Mouse (Mus musculus) stomach, embryonic 15.5 days (tissue): ENCODE measurements around the gene Tubb1. TPM values are rescaled to one million over a fixed set of nuclear protein-coding genes. Genes with fewer than 3 reads are reported as not detected.

Experiments
- ATAC-seq: fragments of 200-750 bp; cut with Nextera tagmentation; 2 replicates; pipeline ENCODE4 v1.8.0; 2017; ENCODE audit warnings: low read depth, moderate number of reproducible peaks, moderate TSS enrichment; ENCODE audit not compliant: insufficient read depth, low FRiP score
- H3K27ac ChIP-seq: fragments of 300-500 bp; sonication (generic); 2 replicates; pipeline ENCODE4 v1.5.1; 2015; ENCODE audit warnings: mild to moderate bottlenecking, inconsistent platforms
- H3K27me3 ChIP-seq: fragments of 300-500 bp; sonication (generic); replicated peaks from 2 replicates; pipeline ENCODE4 v1.6.1; 2015; ENCODE audit warnings: inconsistent platforms
- H3K36me3 ChIP-seq: fragments of 300-500 bp; sonication (generic); 2 replicates; pipeline ENCODE4 v1.6.1; 2015; ENCODE audit warnings: inconsistent platforms
- H3K4me1 ChIP-seq: fragments of 300-500 bp; sonication (generic); 2 replicates; pipeline ENCODE4 v1.6.1; 2015; ENCODE audit warnings: inconsistent platforms
- H3K4me2 ChIP-seq: fragments of 300-500 bp; sonication (generic); 2 replicates; pipeline ENCODE4 v1.6.1; 2015; ENCODE audit warnings: mild to moderate bottlenecking, inconsistent platforms
- H3K4me3 ChIP-seq: fragments of 300-500 bp; sonication (generic); replicated peaks from 2 replicates; pipeline ENCODE4 v1.5.1; 2015; ENCODE audit warnings: inconsistent platforms
- H3K9ac ChIP-seq: fragments of 300-500 bp; sonication (generic); 2 replicates; pipeline ENCODE4 v1.6.1; 2015; ENCODE audit warnings: inconsistent platforms
- H3K9me3 ChIP-seq: fragments of 300-500 bp; sonication (generic); 2 replicates; pipeline ENCODE4 v1.6.1; 2016; ENCODE audit warnings: inconsistent platforms
- WGBS: fragments of 180-500 bp; shearing (Covaris S2); methylation state at CpG from one replicate; pipeline ENCODE4 v1.1.7; 2015; 5-methylcytosine and 5-hydroxymethylcytosine counted together
- polyA plus RNA-seq: library from polyadenylated mRNA; unstranded; fragments of >200 nt; fragmentation: Nextera tagmentation; extraction: Ambion mirVana; gene quantifications from 2 replicates; pipeline ENCODE4 v1.2.1, GENCODE M21; 2015

Tubb1 gene
- polyA plus RNA-seq, 1 experiment from 2014 or later: 2.3 TPM

GRCm38 (mm10) chr2:174436076-174436701, 14.3 kb upstream of the Tubb1 start:
- no peak overlapping the region for H3K27ac ChIP-seq
- H3K9ac ChIP-seq: no peak overlapping the region
- H3K4me3 ChIP-seq: no peak overlapping the region
- ATAC-seq: no peak
- 87% methylated on average over 26 of the region's 26 CpGs for WGBS
- no peak overlapping the region for H3K4me2 ChIP-seq
- peaks cover 12% of the 10 kb centered on the region; the same call in 1 of the 2 replicates for H3K4me1 ChIP-seq
- peaks cover 7% of the 10 kb centered on the region; the same call in 1 of the 2 replicates for H3K36me3 ChIP-seq
- no peaks in the 10 kb centered on the region for H3K9me3 ChIP-seq
- no peaks in the 10 kb centered on the region for H3K27me3 ChIP-seq

DNA sequence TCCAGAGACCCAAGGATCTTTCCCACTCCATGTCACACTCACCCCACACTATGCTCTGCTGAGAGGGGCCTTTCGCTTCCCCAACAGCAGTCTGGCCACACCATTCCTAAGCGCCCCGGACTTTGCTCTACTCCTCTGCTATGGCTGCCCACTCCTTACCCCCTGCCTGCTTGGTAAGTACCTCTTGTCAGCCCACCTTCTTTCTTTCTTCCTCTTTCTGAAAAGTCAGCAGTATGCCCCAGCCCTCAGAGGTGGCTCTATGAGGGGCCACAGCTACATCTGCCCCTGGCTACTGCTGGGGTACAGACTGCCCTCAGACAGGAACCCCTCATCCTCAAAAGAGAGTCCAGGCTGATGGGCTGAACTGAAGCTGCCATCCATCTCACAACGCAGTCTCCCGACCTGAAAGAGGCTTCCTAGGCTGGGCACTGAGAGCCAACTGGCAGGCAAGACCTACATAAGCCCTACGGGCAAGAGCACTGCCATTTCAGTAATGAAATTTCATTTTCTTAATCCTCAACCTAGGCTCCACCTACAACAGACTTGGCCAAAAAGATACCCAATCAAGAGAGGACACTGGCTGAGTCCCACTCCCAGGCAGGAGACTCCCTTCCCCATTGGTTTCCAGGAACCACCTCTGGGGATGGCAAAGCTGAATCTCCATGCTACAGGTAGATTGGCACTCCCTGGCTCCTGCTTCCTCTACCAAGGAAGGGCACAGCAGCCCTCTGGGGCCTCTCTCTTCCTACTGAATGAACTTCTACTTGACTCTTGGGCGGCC, 13.4 kb upstream of the Tubb1 start:
- Histone ChIP-seq H3K27me3 (no peaks in the 10 kb centered on the region), H3K9me3 (no peaks in the 10 kb centered on the region), H3K36me3 (peaks cover 7% of the 10 kb centered on the region; the same call in 1 of the 2 replicates), H3K27ac (0 out of 2 replicates have a peak overlapping the region, but pooled peaks have one; percentile 44), H3K4me3 (0 out of 2 replicates have a peak overlapping the region, but pooled peaks have one; percentile 11), H3K4me2 (peak overlapping the region; percentile 83; the same call in 1 of the 2 replicates), H3K4me1 (peaks cover 17% of the 10 kb centered on the region; the same call in 1 of the 2 replicates), H3K9ac (no peak overlapping the region)
- 92% methylated on average over 7 of the region's 7 CpGs for WGBS
- ATAC-seq: no peak

DNA sequence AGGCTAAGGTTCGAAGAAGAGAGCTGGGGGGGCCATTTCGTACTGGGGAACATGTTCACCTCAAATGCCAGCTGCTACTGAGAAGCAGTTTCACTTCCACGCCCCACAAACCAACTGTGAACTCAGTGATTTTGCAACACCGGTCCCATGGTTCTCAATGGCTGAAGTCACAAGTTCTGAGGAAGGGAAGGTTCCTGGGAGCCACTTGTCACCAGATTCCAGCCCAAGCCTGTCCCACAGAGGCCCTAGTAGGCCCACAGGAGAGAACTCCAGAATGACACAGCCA, 12.9 kb upstream of the Tubb1 start:
- Histone ChIP-seq H3K36me3 (peaks cover 3% of the 10 kb centered on the region; the same call in 1 of the 2 replicates), H3K9ac (0 out of 2 replicates have a peak overlapping the region, but pooled peaks have one; percentile 10), H3K27ac (0 out of 2 replicates have a peak overlapping the region, but pooled peaks have one; percentile 44), H3K27me3 (no peaks in the 10 kb centered on the region), H3K9me3 (no peaks in the 10 kb centered on the region), H3K4me3 (peak overlapping the region; percentile 61; the same call in 1 of the 2 replicates), H3K4me2 (peak overlapping the region; percentile 83), H3K4me1 (peaks cover 19% of the 10 kb centered on the region)
- WGBS: 90% methylated on average over 4 of the region's 4 CpGs
- ATAC-seq: no peak

- no peaks in the 10 kb centered on the region for H3K9me3 ChIP-seq
- peak overlapping the region; percentile 40; the same call in 1 of the 2 replicates for H3K9ac ChIP-seq
- ATAC-seq: no peak
- no peak overlapping the region for H3K27ac ChIP-seq
- WGBS: 66% methylated on average over 11 of the region's 11 CpGs
- no peaks in the 10 kb centered on the region; the same call in 1 of the 2 replicates for H3K36me3 ChIP-seq
- peak overlapping the region; percentile 83 for H3K4me2 ChIP-seq
- peaks cover 20% of the 10 kb centered on the region for H3K4me1 ChIP-seq
- H3K27me3 ChIP-seq: no peaks in the 10 kb centered on the region
- peak overlapping the region; percentile 61 for H3K4me3 ChIP-seq
Observed at GRCm38 (mm10) chr2:174438181-174438580, 12.3 kb upstream of the Tubb1 start.

GRCm38 (mm10) chr2:174438737-174439449, 11.6 kb upstream of the Tubb1 start, which contains the start of gene Ctsz:
TSS of gene Ctsz (minus strand) at chr2:174439039.
- Histone ChIP-seq H3K9ac (peak within 1 kb of the TSS; percentile 40; the same call in 1 of the 2 replicates), H3K27me3 (no peaks in the 10 kb centered on the region), H3K9me3 (no peaks in the 10 kb centered on the region), H3K27ac (no peak within 1 kb of the TSS), H3K36me3 (no peaks in the 10 kb centered on the region; the same call in 1 of the 2 replicates), H3K4me3 (peak within 1 kb of the TSS; percentile 61), H3K4me2 (peak within 1 kb of the TSS; percentile 83), H3K4me1 (peaks cover 20% of the 10 kb centered on the region)
- peak; percentile 82 for ATAC-seq
- 1% methylated on average over 38 of the region's 38 CpGs for WGBS

- no peak for ATAC-seq
- Histone ChIP-seq H3K27me3 (no peaks in the 10 kb centered on the region), H3K4me2 (peak overlapping the region; percentile 83), H3K9me3 (no peaks in the 10 kb centered on the region), H3K36me3 (no peaks in the 10 kb centered on the region; the same call in 1 of the 2 replicates), H3K4me3 (no peak overlapping the region), H3K27ac (no peak overlapping the region), H3K9ac (no peak overlapping the region), H3K4me1 (peaks cover 20% of the 10 kb centered on the region)
- WGBS: 57% methylated on average over 5 of the region's 5 CpGs
Observed at GRCm38 (mm10) chr2:174439450-174439838, 11.1 kb upstream of the Tubb1 start.

DNA sequence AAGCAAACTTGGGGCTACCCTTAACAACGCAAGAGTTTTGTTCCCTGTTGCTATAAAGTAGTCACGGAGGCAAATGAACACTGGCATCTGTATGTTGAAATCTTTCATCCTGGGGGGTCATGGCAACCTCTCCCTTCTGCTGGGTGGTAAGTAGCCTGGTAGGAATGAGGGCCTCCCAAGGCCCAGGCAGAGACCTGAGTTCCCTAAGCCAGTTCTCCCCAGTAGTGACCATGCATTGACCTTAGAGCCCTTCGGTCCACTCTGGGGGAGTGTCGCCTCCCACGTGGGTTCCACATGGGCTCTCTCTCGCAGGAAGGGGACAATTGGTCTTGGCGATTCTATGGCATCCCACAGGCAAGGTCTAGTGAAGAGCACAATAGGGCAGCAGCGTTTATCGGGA, 10.5 kb upstream of the Tubb1 start:
- ATAC-seq: no peak
- H3K4me2 ChIP-seq: no peak overlapping the region
- H3K36me3 ChIP-seq: no peaks in the 10 kb centered on the region; the same call in 1 of the 2 replicates
- no peak overlapping the region for H3K27ac ChIP-seq
- WGBS: 82% methylated on average over 9 of the region's 9 CpGs
- no peak overlapping the region for H3K4me3 ChIP-seq
- no peaks in the 10 kb centered on the region for H3K9me3 ChIP-seq
- no peak overlapping the region for H3K9ac ChIP-seq
- no peaks in the 10 kb centered on the region for H3K27me3 ChIP-seq
- peaks cover 20% of the 10 kb centered on the region for H3K4me1 ChIP-seq

DNA sequence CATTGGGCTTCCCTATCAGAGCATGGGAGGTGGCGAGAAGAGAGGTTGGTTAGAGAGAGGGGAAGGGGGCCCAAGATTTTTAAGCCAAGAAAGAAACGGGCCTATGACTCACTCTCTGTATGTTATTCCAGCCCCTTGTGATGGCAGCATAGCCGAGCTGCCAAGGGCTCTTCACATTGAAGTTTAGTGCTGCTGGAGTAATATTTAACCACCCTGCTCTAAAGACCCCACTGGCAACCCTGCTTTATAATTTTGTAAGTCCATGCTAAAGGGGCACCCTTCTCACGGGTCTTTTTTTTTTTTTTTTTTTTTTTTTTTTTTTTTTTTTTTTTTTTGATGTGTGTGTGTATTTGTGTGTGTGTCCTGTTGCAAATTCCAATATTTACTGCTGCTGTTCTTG, 8.6 kb upstream of the Tubb1 start:
- Histone ChIP-seq H3K9me3 (no peaks in the 10 kb centered on the region), H3K4me1 (peaks cover 24% of the 10 kb centered on the region), H3K27ac (no peak overlapping the region), H3K36me3 (no peaks in the 10 kb centered on the region), H3K27me3 (no peaks in the 10 kb centered on the region), H3K9ac (no peak overlapping the region), H3K4me3 (no peak overlapping the region), H3K4me2 (no peak overlapping the region)
- WGBS: 63% methylated on average over 4 of the region's 4 CpGs
- ATAC-seq: no peak

- WGBS: 60% methylated on average over 9 of the region's 9 CpGs
- no peak for ATAC-seq
- Histone ChIP-seq H3K27ac (no peak overlapping the region), H3K9ac (no peak overlapping the region), H3K4me2 (no peak overlapping the region), H3K27me3 (no peaks in the 10 kb centered on the region), H3K36me3 (no peaks in the 10 kb centered on the region), H3K4me3 (no peak overlapping the region), H3K4me1 (peaks cover 21% of the 10 kb centered on the region), H3K9me3 (no peaks in the 10 kb centered on the region)
Observed at GRCm38 (mm10) chr2:174442460-174442859, 8.0 kb upstream of the Tubb1 start.

DNA sequence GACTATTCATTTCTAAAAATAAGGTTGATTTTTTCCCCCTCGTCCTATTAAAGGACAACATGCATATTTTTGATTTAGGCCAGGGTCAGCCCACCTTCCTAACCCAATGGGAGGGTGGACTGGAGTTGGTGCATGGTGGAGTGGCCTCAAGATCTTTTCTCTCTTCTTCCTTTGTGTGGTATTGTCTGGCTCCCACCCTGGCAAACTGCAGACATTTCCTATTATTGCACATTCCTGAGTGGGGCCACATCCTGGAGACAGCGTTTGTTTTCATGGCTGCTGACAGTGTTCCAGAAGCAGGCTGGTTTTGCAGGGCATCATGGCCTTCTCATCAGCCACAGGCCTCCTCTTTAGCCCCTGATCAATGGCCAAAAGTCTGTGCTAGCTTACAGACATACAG, 7.4 kb upstream of the Tubb1 start:
- Histone ChIP-seq H3K9ac (no peak overlapping the region), H3K4me2 (no peak overlapping the region), H3K9me3 (no peaks in the 10 kb centered on the region), H3K27me3 (no peaks in the 10 kb centered on the region), H3K36me3 (no peaks in the 10 kb centered on the region), H3K27ac (no peak overlapping the region), H3K4me1 (peaks cover 16% of the 10 kb centered on the region), H3K4me3 (no peak overlapping the region)
- no peak for ATAC-seq
- 46% methylated on average over 2 of the region's 2 CpGs for WGBS

GRCm38 (mm10) chr2:174444359-174444758, 6.1 kb upstream of the Tubb1 start:
- no peak for ATAC-seq
- WGBS: 69% methylated on average over 7 of the region's 7 CpGs
- peaks cover 11% of the 10 kb centered on the region; the same call in 1 of the 2 replicates for H3K4me1 ChIP-seq

More at GRCm38 (mm10) chr2:174444359-174444758, 6.1 kb upstream of the Tubb1 start:
- no peaks in the 10 kb centered on the region for H3K27me3 ChIP-seq
- H3K9me3 ChIP-seq: no peaks in the 10 kb centered on the region
- H3K36me3 ChIP-seq: no peaks in the 10 kb centered on the region
- no peak overlapping the region for H3K27ac ChIP-seq
- no peak overlapping the region for H3K4me3 ChIP-seq
- H3K4me2 ChIP-seq: no peak overlapping the region
- no peak overlapping the region for H3K9ac ChIP-seq
